Mouse (Mus musculus): ENCODE data around the gene Amfr.

Amfr gene

GRCm38 (mm10) chr8:93981679-93982215 is 30.9 kb downstream of the Amfr start:
- DNase-seq (ENCODE audit: low spot score in 2 of 2), result no peak

- no peak for DNase-seq (ENCODE audit: low spot score in 2 of 2)
These were observed 32.5 kb downstream of the Amfr start for GRCm38 (mm10) chr8:93980141-93980540.

GRCm38 (mm10) chr8:93976446-93977211 is 36.0 kb downstream of the Amfr start:
- DNase-seq (ENCODE audit: low spot score in 2 of 2), result no peak

- DNase-seq (ENCODE audit: low spot score in 2 of 2), result no peak
These were observed 37.3 kb downstream of the Amfr start for GRCm38 (mm10) chr8:93975358-93975757.

GRCm38 (mm10) chr8:93974602-93975186 is 37.9 kb downstream of the Amfr start:
- no peak for DNase-seq (ENCODE audit: low spot score in 2 of 2)

- DNase-seq (ENCODE audit: low spot score in 2 of 2), result no peak
These were observed 38.7 kb downstream of the Amfr start for GRCm38 (mm10) chr8:93973831-93974375.

GRCm38 (mm10) chr8:93972971-93973734 is 39.5 kb downstream of the Amfr start:
- DNase-seq (ENCODE audit: low spot score in 2 of 2), result no peak

- no peak for DNase-seq (ENCODE audit: low spot score in 2 of 2)
These were observed 40.4 kb downstream of the Amfr start for GRCm38 (mm10) chr8:93972211-93972610.

- no peak for DNase-seq (ENCODE audit: low spot score in 2 of 2)
These were observed 41.2 kb downstream of the Amfr start for GRCm38 (mm10) chr8:93971451-93971850.

- no peak for DNase-seq (ENCODE audit: low spot score in 2 of 2)
These were observed 42.9 kb downstream of the Amfr start for GRCm38 (mm10) chr8:93969626-93970340.

- DNase-seq (ENCODE audit: low spot score in 2 of 2), result no peak
These were observed 44.3 kb downstream of the Amfr start for GRCm38 (mm10) chr8:93968293-93968692.

GRCm38 (mm10) chr8:93960909-93961308 is 51.7 kb downstream of the Amfr start:
- DNase-seq (ENCODE audit: low spot score in 2 of 2), result no peak

- no peak for DNase-seq (ENCODE audit: low spot score in 2 of 2)
These were observed 54.2 kb downstream of the Amfr start for GRCm38 (mm10) chr8:93958402-93958801.

GRCm38 (mm10) chr8:93952511-93952910 is 60.1 kb downstream of the Amfr start:
- DNase-seq (ENCODE audit: low spot score in 2 of 2), result no peak

GRCm38 (mm10) chr8:93950133-93950532 is 62.5 kb downstream of the Amfr start:
- DNase-seq (ENCODE audit: low spot score in 2 of 2), result no peak

- no peak for DNase-seq (ENCODE audit: low spot score in 2 of 2)
These were observed 66.2 kb downstream of the Amfr start for GRCm38 (mm10) chr8:93946397-93946796.

GRCm38 (mm10) chr8:93945781-93946180 is 66.9 kb downstream of the Amfr start:
- DNase-seq (ENCODE audit: low spot score in 2 of 2), result no peak

- DNase-seq (ENCODE audit: low spot score in 2 of 2), result no peak
These were observed 71.0 kb downstream of the Amfr start for GRCm38 (mm10) chr8:93941636-93942054.

GRCm38 (mm10) chr8:93940542-93941423 is 71.9 kb downstream of the Amfr start:
- no peak for DNase-seq (ENCODE audit: low spot score in 2 of 2)

GRCm38 (mm10) chr8:93938193-93938592 is 74.4 kb downstream of the Amfr start:
- DNase-seq (ENCODE audit: low spot score in 2 of 2), result no peak

All from right cerebral cortex, adult 2 months (tissue).